Mouse (Mus musculus): ENCODE data around the gene D630003M21Rik. TPM values are rescaled to one million over a fixed set of nuclear protein-coding genes. Genes with fewer than 3 reads are reported as not detected.

Gene D630003M21Rik
- total RNA-seq, 1 experiment: 0.89 TPM

DNA sequence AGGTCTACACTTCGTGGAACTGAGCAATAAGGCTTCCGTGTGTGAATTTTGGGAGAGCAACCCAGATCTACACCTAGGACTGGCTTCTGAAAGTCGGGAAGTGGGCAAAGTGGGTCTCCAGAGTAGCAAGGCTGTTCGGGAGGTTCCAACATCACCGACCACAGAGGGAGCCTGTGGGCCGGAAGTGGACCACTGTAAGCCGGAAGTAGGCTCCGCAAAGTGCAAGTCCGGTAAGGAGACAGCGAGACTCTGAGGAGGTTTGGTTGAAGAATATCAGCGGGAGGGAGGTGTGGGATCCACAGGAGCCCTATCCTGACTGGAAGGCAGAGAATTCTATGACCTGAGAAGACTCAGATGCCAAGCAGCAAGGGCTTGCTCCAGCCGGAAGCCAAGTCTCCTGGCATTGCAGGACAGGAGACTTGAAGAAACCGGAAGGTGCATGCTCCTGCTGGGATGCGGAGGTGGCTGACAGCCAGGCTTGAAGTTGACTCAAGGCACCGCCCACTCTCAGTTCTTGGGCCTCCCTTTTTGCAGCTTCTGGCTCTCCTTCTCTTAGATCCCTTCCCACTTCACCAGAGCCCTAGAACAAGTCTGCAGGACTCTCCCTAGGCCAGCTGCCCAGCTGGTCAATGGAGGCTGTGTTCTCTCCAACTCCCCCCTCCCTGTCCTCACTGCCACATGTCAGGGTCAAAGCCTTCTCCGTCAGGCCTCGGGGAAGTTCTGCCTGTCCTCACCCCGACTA lies 14.3 kb upstream of the D630003M21Rik start:
- Histone ChIP-seq H3K9ac (ENCODE audit: insufficient read depth, low read depth, low read length, poor library complexity, severe bottlenecking) (no peak overlapping the region), H3K9me3 (ENCODE audit: control insufficient read depth, insufficient read depth, low read depth, low read length) (no peaks in the 10 kb centered on the region), H3K36me3 (ENCODE audit: control insufficient read depth, insufficient read depth, low read length, poor library complexity, severe bottlenecking) (no peaks in the 10 kb centered on the region), H3K27ac (ENCODE audit: insufficient read depth, low read depth, low read length, poor library complexity, severe bottlenecking) (no peak overlapping the region), H3K4me1 (ENCODE audit: control insufficient read depth in 2 of 2, insufficient read depth in 2 of 2, low read length in 2 of 2, poor library complexity in 1 of 2) (no peaks in the 10 kb centered on the region), H3K4me3 (ENCODE audit: insufficient read depth in 1 of 2, low read depth in 1 of 2, low read length in 2 of 2, poor library complexity in 1 of 2, severe bottlenecking in 1 of 2) (no peak overlapping the region)
- TF ChIP-seq MAFK (IDR thresholded peaks at IDR 0.05; ENCODE audit: insufficient read depth, low read depth, low read length): no peak
- no peak for TF ChIP-seq CHD2 (IDR thresholded peaks at IDR 0.05; ENCODE audit: low read depth, low read length)
- no peak for TF ChIP-seq HCFC1 (IDR thresholded peaks at IDR 0.05; ENCODE audit: borderline replicate concordance, insufficient read depth, low read length)
- no peak for TF ChIP-seq ZC3H11A (IDR thresholded peaks at IDR 0.05; ENCODE audit: borderline replicate concordance, low read depth, low read length)
- no peak for TF ChIP-seq ZNF384 (IDR thresholded peaks at IDR 0.05; ENCODE audit: low read depth, low read length)
- no peak for DNase-seq (ENCODE audit: low read depth, low spot score)
- in situ Hi-C loops (cut with MboI; ENCODE audit: low sequenced_read_pairs in 2 of 2, unreplicated experiment in 2 of 2): no loop called here

DNA sequence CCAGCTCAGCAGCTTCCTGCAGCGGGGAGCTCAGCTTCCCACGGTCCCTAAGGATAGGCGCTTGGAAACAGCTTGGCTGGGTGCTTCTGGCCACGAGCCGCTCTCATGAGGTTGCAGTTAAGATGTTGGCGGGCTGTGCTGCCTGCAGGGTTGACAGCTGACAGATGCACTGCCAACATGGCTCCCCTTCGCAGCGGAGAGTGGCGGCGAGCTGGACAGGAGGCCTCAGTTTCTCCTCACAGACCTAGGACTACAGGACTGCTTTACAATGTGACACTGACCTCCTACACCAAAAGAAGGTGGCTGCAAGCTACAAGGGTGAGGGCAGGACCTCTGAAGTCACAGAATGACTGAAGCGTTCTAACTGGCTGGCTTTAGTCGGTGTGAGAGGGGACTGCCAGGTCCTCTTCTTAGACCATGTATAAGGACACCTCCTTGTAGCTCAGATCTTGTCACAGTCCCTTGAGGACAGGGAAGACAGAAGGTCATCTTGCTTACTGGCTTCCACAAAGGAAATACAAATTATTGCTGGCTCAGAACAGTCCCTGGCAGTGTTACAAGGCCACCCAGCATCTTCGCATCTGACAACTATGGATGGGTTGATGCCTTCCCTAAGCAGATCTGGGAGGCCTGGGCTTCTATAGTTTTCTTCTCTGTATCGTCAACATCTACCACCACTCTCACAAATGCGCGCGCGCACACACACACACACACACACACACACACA lies 13.3 kb upstream of the D630003M21Rik start:
- Histone ChIP-seq H3K4me1 (ENCODE audit: control insufficient read depth in 2 of 2, insufficient read depth in 2 of 2, low read length in 2 of 2, poor library complexity in 1 of 2) (no peaks in the 10 kb centered on the region), H3K4me3 (ENCODE audit: insufficient read depth in 1 of 2, low read depth in 1 of 2, low read length in 2 of 2, poor library complexity in 1 of 2, severe bottlenecking in 1 of 2) (no peak overlapping the region), H3K27ac (ENCODE audit: insufficient read depth, low read depth, low read length, poor library complexity, severe bottlenecking) (no peak overlapping the region), H3K9ac (ENCODE audit: insufficient read depth, low read depth, low read length, poor library complexity, severe bottlenecking) (no peak overlapping the region), H3K9me3 (ENCODE audit: control insufficient read depth, insufficient read depth, low read depth, low read length) (no peaks in the 10 kb centered on the region), H3K36me3 (ENCODE audit: control insufficient read depth, insufficient read depth, low read length, poor library complexity, severe bottlenecking) (no peaks in the 10 kb centered on the region)
- TF ChIP-seq ZC3H11A (IDR thresholded peaks at IDR 0.05; ENCODE audit: borderline replicate concordance, low read depth, low read length) (no peak), CHD2 (IDR thresholded peaks at IDR 0.05; ENCODE audit: low read depth, low read length) (no peak), MAFK (IDR thresholded peaks at IDR 0.05; ENCODE audit: insufficient read depth, low read depth, low read length) (no peak), HCFC1 (IDR thresholded peaks at IDR 0.05; ENCODE audit: borderline replicate concordance, insufficient read depth, low read length) (no peak), ZNF384 (IDR thresholded peaks at IDR 0.05; ENCODE audit: low read depth, low read length) (no peak)
- no peak for DNase-seq (ENCODE audit: low read depth, low spot score)
- in situ Hi-C loops (cut with MboI; ENCODE audit: low sequenced_read_pairs in 2 of 2, unreplicated experiment in 2 of 2): no loop called here

DNA sequence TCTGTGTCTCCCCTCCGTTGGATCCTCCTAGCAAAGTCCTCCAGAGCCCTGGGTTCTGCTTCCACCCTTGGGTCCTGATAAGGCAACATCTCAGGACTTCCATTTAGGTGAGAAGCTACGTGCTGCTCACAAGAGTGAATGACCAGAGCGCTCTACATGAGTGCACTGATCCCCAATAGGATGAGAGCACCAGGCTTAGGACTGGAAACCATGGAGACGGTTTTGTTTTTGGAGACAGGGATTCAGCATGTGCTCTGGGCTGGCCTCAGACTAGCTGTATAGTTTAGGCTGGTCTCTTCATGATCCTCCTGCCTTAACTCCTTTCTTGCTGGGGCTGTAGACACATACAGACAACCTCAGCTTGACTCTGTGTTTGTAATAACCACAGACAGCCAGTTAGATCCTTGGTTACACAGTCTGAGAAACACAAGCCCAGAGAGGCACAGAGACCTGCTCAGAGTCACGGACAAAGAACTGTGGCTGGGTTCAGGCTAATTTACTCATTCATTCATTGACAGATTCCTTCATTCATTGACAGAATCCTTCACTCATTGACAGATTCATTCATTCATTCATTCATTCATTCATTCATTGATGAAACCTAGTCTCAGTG lies 12.2 kb upstream of the D630003M21Rik start:
- Histone ChIP-seq H3K27ac (ENCODE audit: insufficient read depth, low read depth, low read length, poor library complexity, severe bottlenecking) (no peak overlapping the region), H3K4me1 (ENCODE audit: control insufficient read depth in 2 of 2, insufficient read depth in 2 of 2, low read length in 2 of 2, poor library complexity in 1 of 2) (no peaks in the 10 kb centered on the region), H3K4me3 (ENCODE audit: insufficient read depth in 1 of 2, low read depth in 1 of 2, low read length in 2 of 2, poor library complexity in 1 of 2, severe bottlenecking in 1 of 2) (no peak overlapping the region), H3K9ac (ENCODE audit: insufficient read depth, low read depth, low read length, poor library complexity, severe bottlenecking) (no peak overlapping the region), H3K9me3 (ENCODE audit: control insufficient read depth, insufficient read depth, low read depth, low read length) (no peaks in the 10 kb centered on the region), H3K36me3 (ENCODE audit: control insufficient read depth, insufficient read depth, low read length, poor library complexity, severe bottlenecking) (no peaks in the 10 kb centered on the region)
- no peak for TF ChIP-seq CHD2 (IDR thresholded peaks at IDR 0.05; ENCODE audit: low read depth, low read length)
- TF ChIP-seq HCFC1 (IDR thresholded peaks at IDR 0.05; ENCODE audit: borderline replicate concordance, insufficient read depth, low read length): no peak
- no peak for TF ChIP-seq MAFK (IDR thresholded peaks at IDR 0.05; ENCODE audit: insufficient read depth, low read depth, low read length)
- no peak for TF ChIP-seq ZC3H11A (IDR thresholded peaks at IDR 0.05; ENCODE audit: borderline replicate concordance, low read depth, low read length)
- TF ChIP-seq ZNF384 (IDR thresholded peaks at IDR 0.05; ENCODE audit: low read depth, low read length): no peak
- DNase-seq (ENCODE audit: low read depth, low spot score): no peak
- in situ Hi-C loops (cut with MboI; ENCODE audit: low sequenced_read_pairs in 2 of 2, unreplicated experiment in 2 of 2): no loop called here

DNA sequence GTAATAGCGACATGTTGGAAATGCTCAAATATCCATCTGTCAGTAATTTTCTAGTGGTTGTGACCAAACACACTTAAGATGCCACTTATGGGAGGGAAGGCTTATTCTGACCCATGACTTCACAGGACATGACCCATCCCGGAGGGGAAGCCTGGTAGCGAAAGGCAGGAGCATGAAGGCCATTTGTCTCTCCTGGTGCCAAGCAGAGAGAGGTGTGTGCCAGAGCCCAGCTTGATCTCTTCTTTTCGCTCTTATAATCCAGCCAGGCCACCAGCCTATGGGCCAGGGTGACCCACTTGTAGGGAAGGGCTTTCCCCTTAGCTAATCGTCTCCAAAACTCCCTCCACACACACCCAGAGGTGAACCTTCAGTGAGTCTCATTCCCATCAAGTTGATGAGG lies 9.1 kb upstream of the D630003M21Rik start:
- Histone ChIP-seq H3K4me3 (ENCODE audit: insufficient read depth in 1 of 2, low read depth in 1 of 2, low read length in 2 of 2, poor library complexity in 1 of 2, severe bottlenecking in 1 of 2) (no peak overlapping the region), H3K27ac (ENCODE audit: insufficient read depth, low read depth, low read length, poor library complexity, severe bottlenecking) (no peak overlapping the region), H3K36me3 (ENCODE audit: control insufficient read depth, insufficient read depth, low read length, poor library complexity, severe bottlenecking) (no peaks in the 10 kb centered on the region), H3K4me1 (ENCODE audit: control insufficient read depth in 2 of 2, insufficient read depth in 2 of 2, low read length in 2 of 2, poor library complexity in 1 of 2) (no peaks in the 10 kb centered on the region), H3K9me3 (ENCODE audit: control insufficient read depth, insufficient read depth, low read depth, low read length) (no peaks in the 10 kb centered on the region), H3K9ac (ENCODE audit: insufficient read depth, low read depth, low read length, poor library complexity, severe bottlenecking) (no peak overlapping the region)
- DNase-seq (ENCODE audit: low read depth, low spot score): no peak
- in situ Hi-C loops (cut with MboI; ENCODE audit: low sequenced_read_pairs in 2 of 2, unreplicated experiment in 2 of 2): no loop called here
- TF ChIP-seq MAFK (IDR thresholded peaks at IDR 0.05; ENCODE audit: insufficient read depth, low read depth, low read length) (no peak), CHD2 (IDR thresholded peaks at IDR 0.05; ENCODE audit: low read depth, low read length) (no peak), ZC3H11A (IDR thresholded peaks at IDR 0.05; ENCODE audit: borderline replicate concordance, low read depth, low read length) (no peak), HCFC1 (IDR thresholded peaks at IDR 0.05; ENCODE audit: borderline replicate concordance, insufficient read depth, low read length) (no peak), ZNF384 (IDR thresholded peaks at IDR 0.05; ENCODE audit: low read depth, low read length) (no peak)
